Mouse (Mus musculus): Measurements from ENCODE around the gene Ubxn1.

DNA sequence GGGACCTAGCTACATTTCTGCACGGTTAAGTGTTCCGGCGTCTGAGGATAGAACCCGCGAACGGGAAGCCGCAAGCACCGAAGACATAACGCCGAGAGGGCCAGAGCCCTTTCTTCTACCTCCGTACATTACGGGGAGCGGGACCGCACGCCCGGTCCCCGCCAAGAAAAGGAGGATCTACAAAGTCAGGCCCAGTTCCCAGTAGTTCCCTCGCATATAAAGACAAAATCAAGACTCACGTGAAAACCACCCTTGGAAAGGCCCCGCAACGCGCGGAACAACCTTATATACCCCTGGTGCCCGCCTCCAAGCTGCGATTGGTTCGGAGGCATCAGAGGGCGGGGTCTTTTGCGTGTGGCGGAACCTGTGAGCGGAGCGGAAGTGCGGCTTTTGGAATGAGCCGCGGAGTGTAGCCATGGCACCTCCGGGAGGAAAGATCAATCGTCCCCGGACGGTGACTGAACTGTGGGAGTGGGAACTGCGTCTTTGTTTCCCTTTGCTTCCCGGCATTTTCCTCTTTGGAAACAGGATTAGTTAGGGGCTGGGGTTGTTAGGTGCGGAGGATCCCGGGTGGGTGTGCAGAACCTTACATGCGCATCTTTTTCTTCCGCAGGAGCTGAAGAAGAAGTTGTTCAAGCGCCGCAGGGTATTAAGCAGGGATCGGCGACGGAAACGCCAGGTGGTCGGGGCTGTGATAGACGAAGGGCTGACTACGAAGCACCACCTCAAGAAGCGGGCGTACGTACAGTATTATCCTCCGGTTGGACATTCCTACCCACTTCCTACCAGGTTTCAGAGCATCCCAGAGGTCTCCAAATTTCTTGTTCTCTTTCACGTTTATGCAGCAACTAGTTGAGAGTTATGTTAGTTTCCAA, 17.5 kb downstream of the Ubxn1 start, which contains the start of the genes 1810009A15Rik and Gm49416:
- no peak for TF ChIP-seq MYOG (IDR thresholded peaks at IDR 0.05; ENCODE audit: control insufficient read depth, extremely low read depth, insufficient read length)
- TF ChIP-seq MAX (IDR thresholded peaks at IDR 0.05): peak; percentile 87
- no peak for TF ChIP-seq CTCF (IDR thresholded peaks at IDR 0.05; ENCODE audit: control insufficient read depth, insufficient read depth, insufficient read length)
- TF ChIP-seq CEBPB (IDR thresholded peaks at IDR 0.05; ENCODE audit: low read depth): no peak
- TF ChIP-seq USF1 (IDR thresholded peaks at IDR 0.05; ENCODE audit: low read depth): no peak

Measured in C2C12 (cell line).